Mouse (Mus musculus): ENCODE measurements at regions not wholly inside any gene's neighbourhood (a gene's known extent, or its start where the extent isn't known, plus 50 kb on each side); places are given as distances from the start of the nearest gene placed in this dataset.
A peak's percentile ranks its signal among the peaks of the same experiment; 100 is the strongest.

DNA sequence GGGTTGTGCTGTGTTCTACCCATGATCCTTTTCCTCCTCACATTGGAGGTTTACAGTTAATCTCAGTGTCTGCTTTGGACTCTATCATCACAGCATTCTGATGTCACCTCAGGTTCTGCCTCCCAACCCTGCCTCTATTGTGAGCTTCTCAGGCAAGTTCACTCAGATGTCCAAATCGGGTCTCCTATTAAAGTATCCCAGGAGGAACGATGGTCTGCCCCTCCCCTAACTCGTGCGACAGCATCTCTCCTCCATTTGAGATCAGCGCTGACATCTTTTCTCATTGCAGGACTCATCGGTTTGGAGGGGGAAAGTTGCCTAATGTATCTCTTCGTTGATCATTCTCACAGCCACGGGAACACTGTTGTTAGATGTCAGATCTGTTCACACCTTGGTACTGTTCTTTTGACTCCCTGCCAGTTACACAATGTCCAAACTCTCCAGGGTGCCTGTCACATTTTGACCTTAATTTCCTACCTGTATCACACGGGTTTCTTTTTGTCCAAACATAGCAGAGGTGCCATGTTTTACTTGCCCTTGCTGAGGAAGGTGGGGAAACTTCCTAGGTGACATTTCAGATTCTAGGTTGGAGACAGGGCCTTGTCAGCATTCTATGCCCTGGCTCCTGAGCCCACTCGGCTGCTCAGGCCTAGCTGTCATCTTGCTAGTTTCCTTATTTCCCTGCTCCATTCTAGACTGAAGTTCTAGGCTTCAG is 303.3 kb downstream of the Fut8 start:
- Histone ChIP-seq H3K4me3 (no peak overlapping the region), H3K27ac (no peak overlapping the region)
- no peak for TF ChIP-seq CTCF (conservative IDR thresholded peaks at IDR 0.05)
- DNase-seq (ENCODE audit: low spot score in 2 of 2) = no peak

DNA sequence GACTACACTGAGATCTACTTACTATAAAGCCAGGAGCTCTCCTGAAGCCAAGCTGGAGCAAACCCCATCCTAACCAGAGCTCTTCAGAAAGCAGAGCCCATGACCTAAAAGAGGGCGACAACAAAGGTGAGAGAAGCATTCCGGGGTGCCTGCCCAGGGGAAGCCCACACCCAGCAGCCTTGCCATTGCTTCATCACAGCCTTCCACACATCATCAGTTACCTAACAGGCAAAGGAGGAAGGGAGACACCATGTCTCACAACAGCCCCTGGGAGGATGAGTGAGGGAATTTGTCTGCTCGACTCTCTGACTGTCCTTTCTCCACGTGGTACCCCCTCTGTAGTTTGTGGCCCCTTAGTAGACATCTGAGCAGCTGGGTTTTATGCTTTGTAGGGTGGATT is 303.9 kb downstream of the Fut8 start:
- H3K4me3 ChIP-seq = no peak overlapping the region
- no peak overlapping the region for H3K27ac ChIP-seq
- no peak for TF ChIP-seq CTCF (conservative IDR thresholded peaks at IDR 0.05)
- DNase-seq (ENCODE audit: low spot score in 2 of 2) = no peak

DNA sequence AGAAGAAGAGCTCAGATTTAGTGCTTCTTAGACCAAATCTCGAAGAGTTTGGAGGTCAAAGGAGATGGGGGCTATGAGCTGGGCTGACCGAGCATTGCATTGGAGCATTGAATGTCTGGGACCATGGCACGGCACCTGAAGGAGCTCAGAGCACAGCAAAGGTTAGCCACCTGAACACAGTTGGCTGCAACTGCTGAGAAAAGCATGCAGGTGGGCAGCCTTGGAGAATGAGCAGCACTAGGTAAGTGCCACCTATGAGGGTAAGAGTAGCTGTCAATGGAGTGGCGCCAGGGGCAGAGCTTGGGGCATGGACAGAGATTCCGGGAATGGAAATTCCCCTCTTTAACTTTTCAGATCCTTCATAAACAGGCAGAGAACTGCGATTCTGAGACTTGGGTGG is 305.7 kb downstream of the Fut8 start:
- no peak for TF ChIP-seq CTCF (conservative IDR thresholded peaks at IDR 0.05)
- DNase-seq (ENCODE audit: low spot score in 2 of 2) = no peak
- H3K27ac ChIP-seq = no peak overlapping the region
- H3K4me3 ChIP-seq = no peak overlapping the region

DNA sequence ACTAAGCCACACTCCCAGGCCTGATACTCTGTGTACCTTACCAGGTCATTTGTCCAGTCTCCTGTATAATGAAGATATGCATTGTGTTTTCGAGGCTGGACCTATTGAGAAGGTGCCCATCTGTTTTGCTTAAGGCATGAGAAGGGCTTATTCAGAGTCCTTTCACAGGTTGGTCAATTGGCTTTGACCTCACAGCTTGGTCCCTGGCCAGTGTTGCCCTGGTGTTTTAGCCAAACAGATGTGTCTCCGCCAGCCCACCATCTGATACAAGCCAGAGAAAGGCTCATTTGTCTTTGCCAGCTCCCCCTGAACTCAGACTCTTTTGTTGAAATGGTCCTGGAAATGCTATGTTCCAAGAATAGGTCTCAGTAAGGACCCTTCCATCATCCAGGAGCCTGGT is 308.2 kb downstream of the Fut8 start:
- TF ChIP-seq CTCF (conservative IDR thresholded peaks at IDR 0.05) = no peak

DNA sequence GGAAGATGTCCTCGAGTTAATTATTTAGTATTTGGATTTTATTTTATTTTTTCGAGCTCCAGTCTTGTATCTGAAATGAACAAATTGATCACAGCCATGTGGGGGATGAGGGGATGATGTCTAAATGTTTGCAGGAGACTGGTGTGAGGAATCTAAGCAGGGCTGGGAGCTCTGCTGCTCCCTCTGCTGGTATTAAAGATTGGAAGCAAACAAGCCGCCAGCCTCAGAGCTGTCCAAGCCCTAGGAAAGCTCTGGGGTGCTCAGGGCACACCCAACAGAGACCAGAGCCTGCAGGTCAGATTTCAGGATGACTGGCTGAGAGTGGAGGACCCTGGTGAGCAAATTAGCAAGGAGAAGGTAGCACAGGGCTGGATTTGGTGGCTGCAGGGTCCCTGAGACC is 330.4 kb downstream of the Fut8 start:
- Histone ChIP-seq H3K27ac (no peak overlapping the region), H3K4me3 (no peak overlapping the region)
- DNase-seq (ENCODE audit: low spot score in 2 of 2) = peak; percentile 49 to 67
- TF ChIP-seq CTCF (conservative IDR thresholded peaks at IDR 0.05) = peak; percentile 91

More for the DNA sequence above, 308.2 kb downstream of the Fut8 start:
- Histone ChIP-seq H3K27ac (no peak overlapping the region), H3K4me3 (no peak overlapping the region)
- no peak for DNase-seq (ENCODE audit: low spot score in 2 of 2)

DNA sequence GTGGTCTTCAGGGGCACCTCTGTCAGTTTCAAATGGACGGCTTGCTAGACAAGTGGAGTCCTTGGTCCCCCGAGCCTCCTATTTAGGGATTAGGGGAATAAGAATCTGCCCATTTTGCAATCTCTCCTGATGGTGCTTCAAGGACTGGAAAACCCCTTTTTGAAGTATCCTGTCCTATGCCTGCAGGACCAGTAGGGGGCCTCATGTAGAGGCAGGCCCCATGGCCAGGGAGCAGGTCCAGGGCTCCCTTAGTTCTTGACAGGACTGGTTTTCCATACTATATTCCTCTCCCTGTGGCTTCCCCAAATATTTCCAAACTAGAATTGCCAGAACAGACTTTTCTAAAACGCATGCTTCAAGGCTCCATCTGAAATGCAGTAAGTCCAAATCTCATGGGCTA is 332.6 kb downstream of the Fut8 start:
- no peak overlapping the region for H3K27ac ChIP-seq
- no peak overlapping the region for H3K4me3 ChIP-seq
- peak; percentile 62 for TF ChIP-seq CTCF (conservative IDR thresholded peaks at IDR 0.05)
- no peak for DNase-seq (ENCODE audit: low spot score in 2 of 2)

DNA sequence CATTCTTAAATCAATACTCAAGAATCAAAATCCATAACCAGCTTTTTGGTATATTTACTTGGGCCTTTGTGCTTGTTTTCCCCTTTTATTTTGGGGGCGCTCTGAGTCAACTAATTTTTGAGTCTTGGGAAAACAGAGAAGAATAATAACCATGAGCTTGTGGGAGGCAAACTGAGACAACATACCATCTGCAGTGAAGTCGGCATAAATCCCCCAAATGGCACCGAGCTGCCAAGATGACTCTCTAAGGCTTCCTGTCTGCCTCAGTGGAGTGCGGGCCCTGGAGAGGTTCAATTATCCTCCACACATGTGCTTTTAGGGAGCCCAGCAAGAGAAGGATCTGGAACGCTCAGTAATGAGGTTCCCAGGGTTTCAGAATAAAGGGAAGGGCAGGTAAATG is 333.1 kb downstream of the Fut8 start:
- no peak for TF ChIP-seq CTCF (conservative IDR thresholded peaks at IDR 0.05)
- Histone ChIP-seq H3K27ac (no peak overlapping the region), H3K4me3 (no peak overlapping the region)
- DNase-seq (ENCODE audit: low spot score in 2 of 2) = peak; percentile 29 to 63

DNA sequence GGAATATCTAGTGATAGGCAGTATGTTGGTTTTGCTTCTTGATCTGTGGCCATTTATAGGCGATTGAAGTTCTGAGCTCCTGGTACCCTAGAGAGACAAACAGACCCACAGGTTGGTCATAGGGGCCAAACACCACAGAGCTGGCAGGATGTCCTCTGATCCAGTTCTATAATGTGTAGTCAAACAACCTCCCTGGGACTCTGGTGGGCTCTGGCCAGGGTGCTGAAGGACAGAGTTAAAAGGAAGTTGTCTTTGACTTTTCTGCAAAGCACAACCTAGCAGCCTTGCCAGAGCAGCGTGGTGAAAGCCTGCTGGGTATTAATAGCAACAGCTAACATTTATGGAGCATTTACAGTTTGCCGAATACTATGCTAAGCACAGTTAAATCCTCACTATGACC is 337.1 kb downstream of the Fut8 start:
- Histone ChIP-seq H3K4me3 (no peak overlapping the region), H3K27ac (no peak overlapping the region)
- DNase-seq (ENCODE audit: low spot score in 2 of 2) = no peak
- TF ChIP-seq CTCF (conservative IDR thresholded peaks at IDR 0.05) = no peak

DNA sequence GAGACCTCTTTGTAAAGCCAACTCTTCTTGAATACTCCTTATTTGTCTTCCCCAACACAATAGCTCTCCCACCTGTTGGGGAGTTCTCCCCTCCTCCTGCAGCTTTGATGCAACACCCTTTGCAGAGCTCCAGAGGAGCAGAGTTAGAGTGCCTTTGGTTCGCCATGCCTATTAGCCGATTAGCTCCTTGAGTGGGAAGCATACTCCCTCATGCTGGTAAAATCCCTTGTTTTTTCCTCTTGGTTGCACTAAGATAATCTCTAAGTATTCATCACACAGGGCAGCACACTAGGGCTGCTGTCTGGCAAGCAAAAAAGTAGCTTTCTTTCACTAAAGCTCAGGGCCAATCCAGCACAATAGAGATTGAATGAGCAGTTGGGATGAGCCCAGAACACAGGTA is 350.4 kb downstream of the Fut8 start:
- Histone ChIP-seq H3K4me3 (no peak overlapping the region), H3K27ac (no peak overlapping the region)
- DNase-seq (ENCODE audit: low spot score in 2 of 2) = no peak
- TF ChIP-seq CTCF (conservative IDR thresholded peaks at IDR 0.05) = no peak

DNA sequence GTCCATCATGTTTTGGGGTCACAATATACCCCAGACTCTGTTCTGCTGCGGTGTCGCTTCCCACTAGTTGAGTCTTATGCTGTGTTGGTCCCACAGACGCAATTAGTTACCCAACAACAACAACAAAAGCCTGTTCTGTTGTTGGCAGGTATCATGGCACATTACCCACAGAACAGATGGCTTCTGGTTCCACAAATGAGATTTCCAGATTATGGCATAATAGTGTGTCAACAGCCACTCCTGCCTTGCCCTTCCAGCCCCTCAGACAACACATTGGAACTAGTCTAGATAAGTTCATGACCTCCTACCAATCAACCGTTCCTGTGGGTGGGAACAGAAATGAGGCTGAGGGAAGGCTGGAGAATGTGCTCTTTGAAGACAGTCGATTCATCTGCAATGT is 351.5 kb downstream of the Fut8 start:
- H3K4me3 ChIP-seq = no peak overlapping the region
- no peak overlapping the region for H3K27ac ChIP-seq
- DNase-seq (ENCODE audit: low spot score in 2 of 2) = peak in 1 of 2 experiments; percentile 29
- no peak for TF ChIP-seq CTCF (conservative IDR thresholded peaks at IDR 0.05)

DNA sequence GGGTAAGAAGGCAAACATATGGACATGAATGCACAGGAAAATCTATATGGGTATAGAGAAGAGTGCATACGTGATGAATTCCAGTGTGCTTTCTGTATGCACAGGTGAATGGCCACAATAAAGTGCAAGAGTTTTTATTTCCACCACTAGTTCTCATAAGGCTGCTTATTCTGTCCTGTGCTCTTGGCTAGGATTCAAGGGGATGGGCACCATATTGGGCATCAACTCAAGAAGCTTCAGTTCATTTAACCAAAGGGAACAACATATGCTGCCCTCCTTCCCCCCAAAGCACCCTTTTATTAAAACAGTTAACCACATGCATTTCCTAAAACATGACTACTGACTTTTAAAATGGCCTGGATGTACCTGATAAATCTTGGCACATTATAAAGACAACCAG is 356.2 kb downstream of the Fut8 start:
- DNase-seq (ENCODE audit: low spot score in 2 of 2) = no peak
- no peak overlapping the region for H3K27ac ChIP-seq
- H3K4me3 ChIP-seq = no peak overlapping the region
- no peak for TF ChIP-seq CTCF (conservative IDR thresholded peaks at IDR 0.05)

DNA sequence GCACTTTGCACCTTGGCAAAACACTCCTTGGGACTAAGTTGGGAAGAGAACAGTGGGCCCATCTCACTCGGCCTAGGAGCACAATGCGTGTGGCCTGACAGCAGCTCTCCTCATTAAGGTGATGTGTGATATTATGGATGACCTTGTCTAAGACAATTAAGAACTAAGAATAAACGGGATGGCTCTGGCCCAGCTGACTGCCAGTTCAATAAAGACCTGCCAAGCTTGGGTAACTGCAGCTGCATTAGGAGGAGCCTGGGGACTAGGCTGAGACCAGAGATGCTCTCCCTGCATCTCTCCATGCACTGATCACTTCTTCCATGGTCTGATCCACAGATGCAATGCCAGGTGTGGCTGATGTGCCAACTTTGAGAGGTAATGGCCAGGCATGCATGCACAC is 356.7 kb downstream of the Fut8 start:
- Histone ChIP-seq H3K4me3 (no peak overlapping the region), H3K27ac (no peak overlapping the region)
- DNase-seq (ENCODE audit: low spot score in 2 of 2) = no peak
- no peak for TF ChIP-seq CTCF (conservative IDR thresholded peaks at IDR 0.05)

DNA sequence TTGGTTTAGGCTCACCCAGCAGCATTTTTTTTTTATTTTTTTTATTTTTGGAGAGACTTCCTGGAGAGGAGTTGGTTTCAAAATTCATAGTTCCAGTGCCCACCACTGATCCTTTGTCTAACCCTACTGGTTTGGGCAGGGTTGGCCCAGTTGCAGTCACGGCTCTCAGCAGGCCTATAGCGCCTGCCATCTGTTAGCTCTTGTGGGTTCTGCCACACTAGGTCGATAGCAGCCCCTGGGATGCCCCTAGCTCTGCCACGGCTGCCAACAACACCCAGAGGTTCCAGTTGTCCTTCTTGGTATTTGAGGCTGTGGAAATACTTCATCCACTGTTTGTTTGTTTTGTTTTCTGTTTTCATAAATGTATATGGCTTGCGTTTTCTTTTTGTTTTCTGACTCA is 357.9 kb downstream of the Fut8 start:
- Histone ChIP-seq H3K4me3 (no peak overlapping the region), H3K27ac (no peak overlapping the region)
- TF ChIP-seq CTCF (conservative IDR thresholded peaks at IDR 0.05) = no peak
- no peak for DNase-seq (ENCODE audit: low spot score in 2 of 2)

DNA sequence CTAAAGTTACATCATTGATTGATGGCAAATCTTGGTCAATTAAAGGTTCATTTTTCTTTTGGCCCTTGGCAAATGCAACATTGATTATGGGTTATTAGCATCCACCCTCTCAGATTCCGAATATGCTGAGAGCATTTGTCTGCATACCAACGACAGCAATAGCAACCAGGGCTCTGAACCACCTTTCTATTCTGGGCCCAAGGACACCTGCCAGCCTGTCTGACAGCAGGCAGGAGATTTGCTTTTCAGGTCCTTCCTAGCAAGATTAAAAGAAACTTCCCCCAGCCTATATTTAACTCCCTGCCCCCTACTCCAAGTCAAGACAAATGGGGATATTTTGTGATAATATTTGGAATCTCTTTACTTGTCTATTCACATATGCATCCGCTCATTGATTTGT is 358.8 kb downstream of the Fut8 start:
- Histone ChIP-seq H3K4me3 (no peak overlapping the region), H3K27ac (no peak overlapping the region)
- no peak for TF ChIP-seq CTCF (conservative IDR thresholded peaks at IDR 0.05)
- DNase-seq (ENCODE audit: low spot score in 2 of 2) = no peak
